Mouse (Mus musculus) hindbrain, postnatal 0 days (tissue): ENCODE data around the gene Ncan. TPM values are rescaled to one million over a fixed set of nuclear protein-coding genes. Genes with fewer than 3 reads are reported as not detected.

ENCODE experiments used
- ATAC-seq: fragments of 200-750 bp; cut with Nextera tagmentation; 2 replicates; pipeline ENCODE4 v1.8.0; 2017; ENCODE audit warnings: mild to moderate bottlenecking, moderate TSS enrichment, moderate library complexity
- DNase-seq: peaks from one replicate; pipeline ENCODE4 v3.0.0-alpha.2; 2015; ENCODE audit warnings: low spot score
- H3K27ac ChIP-seq: fragments of 300-500 bp; sonication (generic); 2 replicates; pipeline ENCODE4 v1.5.1; 2014; ENCODE audit warnings: mild to moderate bottlenecking
- H3K27me3 ChIP-seq: fragments of 300-500 bp; sonication (generic); 2 replicates; pipeline ENCODE4 v1.6.1; 2014; ENCODE audit warnings: low read length, mixed read lengths; ENCODE audit not compliant: insufficient read depth
- H3K36me3 ChIP-seq: fragments of 300-500 bp; sonication (generic); 2 replicates; pipeline ENCODE4 v1.6.1; 2014; ENCODE audit warnings: low read length, mixed read lengths; ENCODE audit not compliant: insufficient read depth
- H3K4me1 ChIP-seq: fragments of 300-500 bp; sonication (generic); 2 replicates; pipeline ENCODE4 v1.6.1; 2014; ENCODE audit warnings: antibody characterized with exemption, low read length, mixed read lengths; ENCODE audit not compliant: insufficient read depth
- H3K4me2 ChIP-seq: fragments of 300-500 bp; sonication (generic); 2 replicates; pipeline ENCODE4 v1.6.1; 2014; ENCODE audit warnings: low read depth, mild to moderate bottlenecking, low read length, moderate library complexity, mixed read lengths
- H3K4me3 ChIP-seq: fragments of 300-500 bp; sonication (generic); 2 replicates; pipeline ENCODE4 v1.5.1; 2014; ENCODE audit warnings: low read length
- H3K9ac ChIP-seq: fragments of 300-500 bp; sonication (generic); replicated peaks from 2 replicates; pipeline ENCODE4 v1.6.1; 2014; ENCODE audit warnings: mild to moderate bottlenecking, low read length, moderate library complexity, mixed read lengths
- H3K9me3 ChIP-seq: fragments of 300-500 bp; sonication (generic); 2 replicates; pipeline ENCODE4 v1.6.1; 2016; ENCODE audit warnings: low read length, mixed read lengths
- CTCF ChIP-seq: IDR thresholded peaks from 2 replicates; pipeline ENCODE4 v1.5.1; 2016; ENCODE audit warnings: antibody characterized with exemption, control low read depth, low read depth
- WGBS: fragments of 180-500 bp; shearing (Covaris S2); extraction: QIAGEN DNeasy Blood & Tissue Kit; methylation state at CpG from one replicate; pipeline ENCODE4 v1.1.7; 2014; 5-methylcytosine and 5-hydroxymethylcytosine counted together
- polyA plus RNA-seq: library from polyadenylated mRNA; unstranded; fragments of >200 nt; fragmentation: Nextera tagmentation; extraction: Ambion mirVana; gene quantifications from 2 replicates; pipeline ENCODE4 v1.2.1, GENCODE M21; 2015
- total RNA-seq: library from RNA; depleted of rRNA; stranded (reverse); fragments of >200 nt; gene quantifications from 2 replicates; pipeline ENCODE4 v1.2.3, GENCODE M21; 2014

Gene Ncan
- total and polyA plus RNA-seq, 2 experiments from 2014 or later, result 183 to 429 TPM

- Histone ChIP-seq H3K36me3 (peaks cover 25% of the 10 kb centered on the region), H3K4me2 (no peak overlapping the region), H3K4me3 (no peak overlapping the region), H3K27ac (peak overlapping the region; percentile 71), H3K4me1 (peaks cover 14% of the 10 kb centered on the region), H3K27me3 (no peaks in the 10 kb centered on the region), H3K9me3 (no peaks in the 10 kb centered on the region), H3K9ac (no peak overlapping the region)
- 78% methylated on average over 3 of the region's 3 CpGs for WGBS
- no peak for ATAC-seq
- no peak for DNase-seq
- TF ChIP-seq CTCF, result no peak
Measured at GRCm38 (mm10) chr8:70130066-70130465, 9.4 kb upstream of the Ncan start.

- DNase-seq (peak; percentile 83), ATAC-seq (peak; percentile 86)
- Histone ChIP-seq H3K27ac (peak overlapping the region; percentile 71), H3K4me3 (no peak overlapping the region), H3K4me1 (peaks cover 14% of the 10 kb centered on the region), H3K9me3 (no peaks in the 10 kb centered on the region), H3K9ac (no peak overlapping the region), H3K4me2 (no peak overlapping the region), H3K27me3 (no peaks in the 10 kb centered on the region), H3K36me3 (peaks cover 19% of the 10 kb centered on the region)
- 38% methylated on average over 9 of the region's 9 CpGs for WGBS
- no peak for TF ChIP-seq CTCF
Measured at GRCm38 (mm10) chr8:70129309-70129952, 8.8 kb upstream of the Ncan start.

GRCm38 (mm10) chr8:70128435-70128834 is 7.8 kb upstream of the Ncan start:
- WGBS, result 34% methylated on average over 3 of the region's 3 CpGs
- Histone ChIP-seq H3K27me3 (no peaks in the 10 kb centered on the region), H3K36me3 (peaks cover 9% of the 10 kb centered on the region; the same call in 1 of the 2 replicates), H3K9me3 (no peaks in the 10 kb centered on the region), H3K4me2 (0 out of 2 replicates have a peak overlapping the region, but pooled peaks have one; percentile 7), H3K4me3 (no peak overlapping the region), H3K9ac (no peak overlapping the region), H3K27ac (peak overlapping the region; percentile 71), H3K4me1 (peaks cover 14% of the 10 kb centered on the region)
- DNase-seq (peak; percentile 74), ATAC-seq (no peak)
- no peak for TF ChIP-seq CTCF

- H3K9me3 ChIP-seq, result no peaks in the 10 kb centered on the region
- 73% methylated on average over 8 of the region's 8 CpGs for WGBS
- no peak for DNase-seq
- no peak overlapping the region for H3K4me2 ChIP-seq
- H3K36me3 ChIP-seq, result no peaks in the 10 kb centered on the region
- H3K4me3 ChIP-seq, result no peak overlapping the region
- H3K27ac ChIP-seq, result no peak overlapping the region
- H3K27me3 ChIP-seq, result no peaks in the 10 kb centered on the region
- H3K4me1 ChIP-seq, result peaks cover 8% of the 10 kb centered on the region; the same call in 1 of the 2 replicates
- no peak for ATAC-seq
- no peak for TF ChIP-seq CTCF
- no peak overlapping the region for H3K9ac ChIP-seq
Measured at GRCm38 (mm10) chr8:70124992-70125391, 4.3 kb upstream of the Ncan start.

GRCm38 (mm10) chr8:70122863-70123262 is 2.2 kb upstream of the Ncan start:
- ATAC-seq (no peak), DNase-seq (peak; percentile 28)
- no peaks in the 10 kb centered on the region for H3K9me3 ChIP-seq
- H3K4me2 ChIP-seq, result no peak overlapping the region
- no peak overlapping the region for H3K9ac ChIP-seq
- no peak overlapping the region for H3K27ac ChIP-seq
- no peaks in the 10 kb centered on the region for H3K36me3 ChIP-seq
- peaks cover 5% of the 10 kb centered on the region; the same call in 1 of the 2 replicates for H3K4me1 ChIP-seq
- 52% methylated on average over 2 of the region's 2 CpGs for WGBS
- no peak overlapping the region for H3K4me3 ChIP-seq
- peak; percentile 62 for TF ChIP-seq CTCF
- H3K27me3 ChIP-seq, result no peaks in the 10 kb centered on the region

- Histone ChIP-seq H3K36me3 (peaks cover 6% of the 10 kb centered on the region; the same call in 1 of the 2 replicates), H3K4me3 (peak overlapping the region; percentile 65), H3K9me3 (no peaks in the 10 kb centered on the region), H3K27ac (peak overlapping the region; percentile 93), H3K27me3 (no peaks in the 10 kb centered on the region), H3K4me2 (peak overlapping the region; percentile 84), H3K9ac (peak overlapping the region; percentile 71), H3K4me1 (peaks cover 7% of the 10 kb centered on the region; the same call in 1 of the 2 replicates)
- WGBS, result 2% methylated on average over 17 of the region's 17 CpGs
- TF ChIP-seq CTCF, result peak; percentile 59
- peak; percentile 88 for DNase-seq
- ATAC-seq, result peak; percentile 83
Measured at GRCm38 (mm10) chr8:70118726-70119700, 1.7 kb downstream of the Ncan start.
